Mouse (Mus musculus): ENCODE data around the gene Akr1a1. TPM values are rescaled to one million over a fixed set of nuclear protein-coding genes. Genes with fewer than 3 reads are reported as not detected.
"Not testable (repeated sequence)": the region's sequence is repeated elsewhere in the genome, so short reads cannot be mapped to it uniquely, and the experiment has no call there.

Akr1a1 gene
- polyA plus RNA-seq, 1 experiment from 2014 or later: 755 TPM

GRCm38 (mm10) chr4:116668145-116668544, 16.7 kb upstream of the Akr1a1 start:
- no peak overlapping the region for H3K4me2 ChIP-seq (replicated peaks; ENCODE audit: low read depth)
- ATAC-seq (ENCODE audit: low FRiP score, low TSS enrichment) (peak; percentile 44), DNase-seq (ENCODE audit: low spot score) (peak; percentile 36)
- H3K27me3 ChIP-seq (ENCODE audit: control insufficient read depth, insufficient read depth, low read length): no peaks in the 10 kb centered on the region
- no peak overlapping the region for H3K4me3 ChIP-seq (ENCODE audit: low read depth, low read length)
- H3K27ac ChIP-seq (replicated peaks): peak overlapping the region; percentile 61
- TF ChIP-seq EP300 (optimal IDR thresholded peaks at IDR 0.05) (no peak), CTCF (IDR thresholded peaks at IDR 0.05; ENCODE audit: low read depth) (no peak)
- no peaks in the 10 kb centered on the region for H3K9me3 ChIP-seq (ENCODE audit: control insufficient read depth, low read length)
- H3K9ac ChIP-seq (ENCODE audit: low read length): no peak overlapping the region
- H3K36me3 ChIP-seq (ENCODE audit: control insufficient read depth, insufficient read depth, low read length): no peaks in the 10 kb centered on the region
- no peaks in the 10 kb centered on the region for H3K4me1 ChIP-seq (replicated peaks; ENCODE audit: control insufficient read depth, insufficient read depth)
- 34% methylated on average over 3 of the region's 3 CpGs for WGBS

GRCm38 (mm10) chr4:116666625-116667024, 15.1 kb upstream of the Akr1a1 start:
- Histone ChIP-seq H3K9ac (ENCODE audit: low read length) (no peak overlapping the region), H3K4me3 (ENCODE audit: low read depth, low read length) (no peak overlapping the region), H3K27me3 (ENCODE audit: control insufficient read depth, insufficient read depth, low read length) (no peaks in the 10 kb centered on the region), H3K36me3 (ENCODE audit: control insufficient read depth, insufficient read depth, low read length) (no peaks in the 10 kb centered on the region), H3K27ac (replicated peaks) (no peak overlapping the region), H3K4me2 (replicated peaks; ENCODE audit: low read depth) (no peak overlapping the region), H3K4me1 (replicated peaks; ENCODE audit: control insufficient read depth, insufficient read depth) (no peaks in the 10 kb centered on the region), H3K9me3 (ENCODE audit: control insufficient read depth, low read length) (no peaks in the 10 kb centered on the region)
- TF ChIP-seq EP300 (optimal IDR thresholded peaks at IDR 0.05) (no peak), CTCF (IDR thresholded peaks at IDR 0.05; ENCODE audit: low read depth) (no peak)
- no peak for DNase-seq (ENCODE audit: low spot score)
- ATAC-seq (ENCODE audit: low FRiP score, low TSS enrichment): no peak
- 63% methylated on average over 4 of the region's 4 CpGs for WGBS

GRCm38 (mm10) chr4:116661998-116662397, 10.5 kb upstream of the Akr1a1 start:
- Histone ChIP-seq H3K9me3 (ENCODE audit: control insufficient read depth, low read length) (no peaks in the 10 kb centered on the region), H3K36me3 (ENCODE audit: control insufficient read depth, insufficient read depth, low read length) (no peaks in the 10 kb centered on the region), H3K4me3 (ENCODE audit: low read depth, low read length) (no peak overlapping the region), H3K27me3 (ENCODE audit: control insufficient read depth, insufficient read depth, low read length) (no peaks in the 10 kb centered on the region), H3K9ac (ENCODE audit: low read length) (no peak overlapping the region), H3K4me1 (replicated peaks; ENCODE audit: control insufficient read depth, insufficient read depth) (no peaks in the 10 kb centered on the region), H3K4me2 (replicated peaks; ENCODE audit: low read depth) (no peak overlapping the region), H3K27ac (replicated peaks) (no peak overlapping the region)
- TF ChIP-seq CTCF (IDR thresholded peaks at IDR 0.05; ENCODE audit: low read depth) (no peak), EP300 (optimal IDR thresholded peaks at IDR 0.05) (no peak)
- ATAC-seq (ENCODE audit: low FRiP score, low TSS enrichment) (no peak), DNase-seq (ENCODE audit: low spot score) (no peak)
- 90% methylated on average over 1 of the region's 1 CpGs for WGBS

GRCm38 (mm10) chr4:116660829-116661228, 9.3 kb upstream of the Akr1a1 start:
- Histone ChIP-seq H3K4me1 (replicated peaks; ENCODE audit: control insufficient read depth, insufficient read depth) (no peaks in the 10 kb centered on the region), H3K9me3 (ENCODE audit: control insufficient read depth, low read length) (no peaks in the 10 kb centered on the region), H3K4me3 (ENCODE audit: low read depth, low read length) (no peak overlapping the region), H3K27ac (replicated peaks) (no peak overlapping the region; the same call in 1 of the 2 replicates), H3K4me2 (replicated peaks; ENCODE audit: low read depth) (no peak overlapping the region), H3K36me3 (ENCODE audit: control insufficient read depth, insufficient read depth, low read length) (no peaks in the 10 kb centered on the region), H3K27me3 (ENCODE audit: control insufficient read depth, insufficient read depth, low read length) (no peaks in the 10 kb centered on the region), H3K9ac (ENCODE audit: low read length) (no peak overlapping the region)
- TF ChIP-seq EP300 (optimal IDR thresholded peaks at IDR 0.05) (no peak), CTCF (IDR thresholded peaks at IDR 0.05; ENCODE audit: low read depth) (no peak)
- ATAC-seq (ENCODE audit: low FRiP score, low TSS enrichment) (0 out of 2 replicates have a peak, but pooled peaks have one; percentile 16), DNase-seq (ENCODE audit: low spot score) (no peak)
- 64% methylated on average over 6 of the region's 6 CpGs for WGBS

- H3K27ac ChIP-seq (replicated peaks); H3K9me3 ChIP-seq (ENCODE audit: control insufficient read depth, low read length); H3K4me3 ChIP-seq (ENCODE audit: low read depth, low read length); H3K4me2 ChIP-seq (replicated peaks; ENCODE audit: low read depth); H3K27me3 ChIP-seq (ENCODE audit: control insufficient read depth, insufficient read depth, low read length); H3K9ac ChIP-seq (ENCODE audit: low read length); ATAC-seq (ENCODE audit: low FRiP score, low TSS enrichment); DNase-seq (ENCODE audit: low spot score); H3K36me3 ChIP-seq (ENCODE audit: control insufficient read depth, insufficient read depth, low read length); H3K4me1 ChIP-seq (replicated peaks; ENCODE audit: control insufficient read depth, insufficient read depth): not testable (repeated sequence)
- 54% methylated on average over 6 of the region's 6 CpGs for WGBS
These were observed 8.4 kb upstream of the Akr1a1 start for GRCm38 (mm10) chr4:116659916-116660315.

DNA sequence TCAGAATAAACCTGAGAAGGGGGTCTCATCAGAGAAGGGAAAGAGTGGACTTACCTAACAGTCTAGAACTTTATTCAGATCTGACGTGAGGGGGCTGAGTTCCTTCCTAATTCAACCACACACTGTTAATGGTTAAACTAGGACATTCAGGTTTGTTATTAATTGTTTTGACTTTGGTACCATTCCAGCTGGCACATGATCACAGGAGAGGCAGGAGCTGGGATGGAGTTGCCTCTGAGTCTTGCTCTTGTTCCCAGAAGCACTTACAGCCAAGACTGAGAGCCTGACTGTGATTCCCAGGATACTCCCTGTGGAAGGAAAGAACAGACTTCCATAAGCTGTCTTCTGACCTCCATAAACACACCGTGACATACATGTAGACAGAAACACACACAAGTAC, 8.0 kb upstream of the Akr1a1 start:
- ATAC-seq (ENCODE audit: low FRiP score, low TSS enrichment): peak; percentile 54

More for the DNA sequence above, 8.0 kb upstream of the Akr1a1 start:
- Histone ChIP-seq H3K36me3 (ENCODE audit: control insufficient read depth, insufficient read depth, low read length) (no peaks in the 10 kb centered on the region), H3K9me3 (ENCODE audit: control insufficient read depth, low read length) (no peaks in the 10 kb centered on the region), H3K4me2 (replicated peaks; ENCODE audit: low read depth) (no peak overlapping the region), H3K4me3 (ENCODE audit: low read depth, low read length) (no peak overlapping the region), H3K27ac (replicated peaks) (no peak overlapping the region), H3K9ac (ENCODE audit: low read length) (no peak overlapping the region), H3K4me1 (replicated peaks; ENCODE audit: control insufficient read depth, insufficient read depth) (no peaks in the 10 kb centered on the region), H3K27me3 (ENCODE audit: control insufficient read depth, insufficient read depth, low read length) (no peaks in the 10 kb centered on the region)
- 17% methylated on average over 2 of the region's 2 CpGs for WGBS
- DNase-seq (ENCODE audit: low spot score): peak; percentile 66
- TF ChIP-seq EP300 (optimal IDR thresholded peaks at IDR 0.05): no peak
- no peak for TF ChIP-seq CTCF (IDR thresholded peaks at IDR 0.05; ENCODE audit: low read depth)

All from stomach, postnatal 0 days (tissue).